Mouse (Mus musculus): ENCODE measurements around the gene Duoxa2. TPM values are rescaled to one million over a fixed set of nuclear protein-coding genes. Genes with fewer than 3 reads are reported as not detected.
A peak's percentile ranks its signal among the peaks of the same experiment; 100 is the strongest.

The Duoxa2 gene
- polyA plus RNA-seq, 1 experiment: not detected

DNA sequence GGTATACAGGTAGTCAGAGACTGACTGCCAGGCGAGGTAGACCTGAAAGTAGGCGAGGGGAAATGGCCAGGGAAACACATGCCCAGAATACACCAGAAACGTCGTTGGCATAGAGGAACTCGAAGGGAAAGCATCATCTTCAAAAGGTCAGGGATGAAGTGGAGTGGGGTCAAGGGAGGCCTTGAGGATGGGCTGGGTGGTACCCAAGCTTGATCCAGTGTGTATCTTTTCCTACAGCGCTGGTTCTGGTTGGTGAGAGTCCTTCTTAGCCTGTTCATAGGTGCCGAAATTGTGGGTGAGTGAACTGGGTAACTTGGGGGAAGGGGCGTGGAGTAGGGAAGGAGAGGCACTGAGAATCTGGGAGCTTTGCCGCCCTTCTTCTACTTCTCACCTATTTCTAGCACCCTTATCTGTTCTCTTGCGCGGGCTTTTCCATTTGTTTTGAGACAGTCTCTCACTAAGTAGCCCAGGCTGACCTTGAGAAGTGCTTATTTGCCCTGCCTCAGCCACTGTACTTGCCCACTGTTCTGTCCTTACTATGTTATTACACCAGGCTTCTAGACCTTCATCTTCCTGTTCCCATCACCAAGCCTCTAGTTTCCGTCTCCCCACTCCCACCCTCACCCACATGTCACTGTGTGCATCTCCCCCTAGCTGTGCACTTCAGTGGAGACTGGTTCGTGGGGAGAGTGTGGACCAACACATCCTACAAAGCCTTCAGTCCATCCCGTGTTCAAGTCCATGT is 1.4 kb downstream of the Duoxa2 start:
- no peaks in the 10 kb centered on the region for H3K4me1 ChIP-seq (ENCODE audit: control insufficient read depth, insufficient read depth, low read length)
- TF ChIP-seq POLR2A (IDR thresholded peaks at IDR 0.05; ENCODE audit: insufficient read depth, low read length) (no peak), CTCF (IDR thresholded peaks at IDR 0.05; ENCODE audit: low read depth, low read length) (no peak), EP300 (IDR thresholded peaks at IDR 0.05; ENCODE audit: insufficient read depth, low read depth, low read length) (no peak)
- H3K36me3 ChIP-seq (ENCODE audit: control insufficient read depth, insufficient read depth, low read length, poor library complexity, severe bottlenecking): no peaks in the 10 kb centered on the region
- no peak overlapping the region for H3K4me3 ChIP-seq (ENCODE audit: low read depth, low read length)
- no peaks in the 10 kb centered on the region for H3K9me3 ChIP-seq (replicated peaks; ENCODE audit: control insufficient read depth, insufficient read depth, low read length, poor library complexity, severe bottlenecking)
- H3K27me3 ChIP-seq (ENCODE audit: control insufficient read depth, insufficient read depth, low read length, poor library complexity, severe bottlenecking): peaks cover 23% of the 10 kb centered on the region
- H3K9ac ChIP-seq (ENCODE audit: low read depth, poor library complexity, severe bottlenecking): no peak overlapping the region
- H3K27ac ChIP-seq (ENCODE audit: insufficient read depth, low read length): no peak overlapping the region

DNA sequence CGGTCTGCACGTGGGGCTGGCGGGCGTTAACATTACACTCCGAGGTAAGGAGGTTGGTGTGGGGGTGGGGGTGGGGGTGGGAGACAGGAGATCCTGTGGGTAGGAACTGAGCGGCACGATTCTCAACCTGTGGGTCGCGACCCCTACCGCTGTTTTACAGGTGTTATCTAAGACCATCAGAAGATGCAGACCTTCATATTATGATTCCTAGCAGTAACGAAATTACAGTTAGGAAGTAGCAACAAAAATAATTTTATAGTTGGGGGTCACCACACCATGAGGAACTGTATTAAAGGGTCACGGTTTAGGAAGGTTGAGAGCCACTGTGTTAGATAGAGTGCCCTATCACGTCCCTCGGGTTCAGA is 1.9 kb downstream of the Duoxa2 start:
- Histone ChIP-seq H3K4me3 (ENCODE audit: low read depth, low read length) (no peak overlapping the region), H3K4me1 (ENCODE audit: control insufficient read depth, insufficient read depth, low read length) (no peaks in the 10 kb centered on the region)

DNA sequence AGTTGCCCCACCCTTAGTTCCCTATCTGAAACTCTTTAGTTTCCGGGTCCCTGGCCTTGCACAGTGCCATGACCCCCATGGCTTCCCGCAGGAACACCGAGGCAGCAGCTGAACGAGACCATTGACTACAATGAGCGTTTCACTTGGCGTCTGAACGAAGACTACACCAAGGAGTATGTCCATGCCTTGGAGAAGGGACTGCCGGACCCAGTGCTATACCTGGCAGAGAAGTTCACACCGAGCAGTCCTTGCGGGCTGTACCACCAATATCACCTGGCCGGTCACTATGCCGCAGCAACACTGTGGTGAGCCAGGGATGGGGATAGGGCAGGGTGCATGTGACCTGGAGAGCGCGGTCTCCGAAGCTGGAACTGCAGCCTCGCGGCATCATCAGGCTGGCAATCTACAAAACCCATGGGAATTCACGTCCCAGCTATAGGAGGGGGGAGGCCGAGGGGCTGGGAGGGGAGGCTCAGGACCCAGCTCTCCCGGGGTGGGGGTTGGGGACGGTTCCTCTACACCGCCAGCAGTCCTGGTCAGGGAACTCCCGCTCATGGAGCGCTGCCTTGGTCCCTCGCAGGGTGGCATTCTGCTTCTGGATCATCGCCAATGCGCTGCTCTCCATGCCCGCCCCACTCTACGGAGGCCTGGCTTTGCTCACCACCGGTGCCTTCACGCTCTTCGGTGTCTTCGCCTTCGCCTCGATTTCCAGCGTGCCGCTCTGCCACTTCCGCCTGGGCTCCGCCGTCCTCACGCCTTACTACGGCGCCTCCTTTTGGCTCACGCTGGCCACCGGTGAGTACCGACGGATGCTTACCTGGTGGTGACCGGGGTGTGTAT is 2.6 kb downstream of the Duoxa2 start:
- Histone ChIP-seq H3K9ac (ENCODE audit: low read depth, poor library complexity, severe bottlenecking) (no peak overlapping the region), H3K9me3 (replicated peaks; ENCODE audit: control insufficient read depth, insufficient read depth, low read length, poor library complexity, severe bottlenecking) (no peaks in the 10 kb centered on the region), H3K27ac (ENCODE audit: insufficient read depth, low read length) (no peak overlapping the region), H3K36me3 (ENCODE audit: control insufficient read depth, insufficient read depth, low read length, poor library complexity, severe bottlenecking) (no peaks in the 10 kb centered on the region), H3K27me3 (ENCODE audit: control insufficient read depth, insufficient read depth, low read length, poor library complexity, severe bottlenecking) (peaks cover 23% of the 10 kb centered on the region), H3K4me1 (ENCODE audit: control insufficient read depth, insufficient read depth, low read length) (no peaks in the 10 kb centered on the region), H3K4me3 (ENCODE audit: low read depth, low read length) (peak overlapping the region; percentile 41)
- TF ChIP-seq EP300 (IDR thresholded peaks at IDR 0.05; ENCODE audit: insufficient read depth, low read depth, low read length): no peak
- no peak for TF ChIP-seq CTCF (IDR thresholded peaks at IDR 0.05; ENCODE audit: low read depth, low read length)
- no peak for TF ChIP-seq POLR2A (IDR thresholded peaks at IDR 0.05; ENCODE audit: insufficient read depth, low read length)

More for the DNA sequence above, 1.9 kb downstream of the Duoxa2 start:
- Histone ChIP-seq H3K9me3 (replicated peaks; ENCODE audit: control insufficient read depth, insufficient read depth, low read length, poor library complexity, severe bottlenecking) (no peaks in the 10 kb centered on the region), H3K9ac (ENCODE audit: low read depth, poor library complexity, severe bottlenecking) (no peak overlapping the region), H3K36me3 (ENCODE audit: control insufficient read depth, insufficient read depth, low read length, poor library complexity, severe bottlenecking) (no peaks in the 10 kb centered on the region), H3K27ac (ENCODE audit: insufficient read depth, low read length) (no peak overlapping the region), H3K27me3 (ENCODE audit: control insufficient read depth, insufficient read depth, low read length, poor library complexity, severe bottlenecking) (peaks cover 23% of the 10 kb centered on the region)
- TF ChIP-seq EP300 (IDR thresholded peaks at IDR 0.05; ENCODE audit: insufficient read depth, low read depth, low read length): no peak
- no peak for TF ChIP-seq POLR2A (IDR thresholded peaks at IDR 0.05; ENCODE audit: insufficient read depth, low read length)
- no peak for TF ChIP-seq CTCF (IDR thresholded peaks at IDR 0.05; ENCODE audit: low read depth, low read length)

DNA sequence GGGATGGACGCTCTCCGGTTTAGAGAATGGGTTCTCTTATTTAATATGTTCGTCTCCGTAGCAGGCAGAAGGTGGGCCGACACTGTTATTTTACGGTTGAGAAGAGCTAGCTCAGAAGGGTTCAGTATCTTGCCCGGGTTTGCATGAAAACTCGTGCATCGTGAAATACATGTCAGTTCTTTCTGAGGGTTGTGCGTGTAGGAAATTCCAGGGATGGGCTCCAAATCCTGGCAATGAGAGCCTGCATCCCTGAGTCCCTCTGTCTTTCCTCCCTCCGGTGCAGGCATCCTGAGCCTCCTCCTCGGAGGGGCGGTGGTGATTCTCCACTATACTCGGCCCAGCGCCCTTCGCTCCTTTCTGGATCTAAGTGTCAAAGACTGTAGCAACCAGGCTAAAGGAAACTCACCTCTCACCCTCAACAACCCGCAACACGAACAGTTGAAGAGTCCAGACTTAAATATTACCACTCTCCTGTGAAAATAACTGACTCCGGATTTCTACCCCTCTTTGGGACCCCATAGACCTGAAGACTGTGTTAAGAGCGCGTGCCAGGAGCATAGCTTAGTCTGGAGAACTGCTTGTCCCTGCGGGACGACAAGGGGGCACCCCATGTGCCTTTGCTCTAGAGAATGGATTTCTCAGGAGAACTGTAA is 3.3 kb downstream of the Duoxa2 start:
- H3K9me3 ChIP-seq (replicated peaks; ENCODE audit: control insufficient read depth, insufficient read depth, low read length, poor library complexity, severe bottlenecking): no peaks in the 10 kb centered on the region
- no peaks in the 10 kb centered on the region for H3K36me3 ChIP-seq (ENCODE audit: control insufficient read depth, insufficient read depth, low read length, poor library complexity, severe bottlenecking)
- no peak overlapping the region for H3K9ac ChIP-seq (ENCODE audit: low read depth, poor library complexity, severe bottlenecking)
- H3K4me1 ChIP-seq (ENCODE audit: control insufficient read depth, insufficient read depth, low read length): no peaks in the 10 kb centered on the region
- peak overlapping the region; percentile 41; the same call in 1 of the 2 replicates for H3K4me3 ChIP-seq (ENCODE audit: low read depth, low read length)
- H3K27me3 ChIP-seq (ENCODE audit: control insufficient read depth, insufficient read depth, low read length, poor library complexity, severe bottlenecking): peaks cover 20% of the 10 kb centered on the region
- H3K27ac ChIP-seq (ENCODE audit: insufficient read depth, low read length): no peak overlapping the region
- TF ChIP-seq EP300 (IDR thresholded peaks at IDR 0.05; ENCODE audit: insufficient read depth, low read depth, low read length) (no peak), CTCF (IDR thresholded peaks at IDR 0.05; ENCODE audit: low read depth, low read length) (no peak), POLR2A (IDR thresholded peaks at IDR 0.05; ENCODE audit: insufficient read depth, low read length) (no peak)

DNA sequence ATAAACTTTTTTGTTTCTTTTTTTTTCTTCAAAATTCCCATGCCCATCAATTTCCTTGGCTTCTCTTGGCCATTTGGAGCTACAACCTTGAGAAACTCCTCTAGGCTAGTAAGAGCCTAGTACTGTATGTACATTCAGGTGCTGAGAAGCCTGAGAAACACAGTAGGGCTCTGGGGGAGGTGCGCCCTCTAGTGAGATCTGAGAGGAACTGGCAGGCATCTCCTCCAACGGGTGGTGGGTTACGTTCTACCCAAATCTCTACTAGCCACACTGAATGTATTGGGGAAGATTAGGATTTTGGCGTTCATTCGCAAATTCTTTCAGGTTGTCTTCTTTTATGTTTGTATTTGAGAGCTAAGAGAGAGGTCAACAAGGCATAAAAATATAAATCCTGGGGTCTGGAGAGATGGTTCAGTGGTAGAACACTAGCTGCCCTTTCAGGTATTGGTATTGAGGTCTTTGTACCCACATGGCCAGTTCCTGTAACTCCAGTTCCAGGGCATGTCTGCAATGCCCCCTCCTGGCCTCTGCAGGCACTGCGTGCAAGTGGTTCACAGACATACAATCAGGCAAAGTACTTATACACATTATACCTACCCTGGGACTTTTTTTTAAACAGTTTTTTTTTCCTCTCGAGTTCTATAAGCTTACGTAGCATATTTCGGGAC is 4.0 kb downstream of the Duoxa2 start:
- TF ChIP-seq EP300 (IDR thresholded peaks at IDR 0.05; ENCODE audit: insufficient read depth, low read depth, low read length) (no peak), CTCF (IDR thresholded peaks at IDR 0.05; ENCODE audit: low read depth, low read length) (peak; percentile 82)
- Histone ChIP-seq H3K27ac (ENCODE audit: insufficient read depth, low read length) (no peak overlapping the region), H3K4me1 (ENCODE audit: control insufficient read depth, insufficient read depth, low read length) (no peaks in the 10 kb centered on the region), H3K36me3 (ENCODE audit: control insufficient read depth, insufficient read depth, low read length, poor library complexity, severe bottlenecking) (no peaks in the 10 kb centered on the region), H3K9ac (ENCODE audit: low read depth, poor library complexity, severe bottlenecking) (no peak overlapping the region), H3K4me3 (ENCODE audit: low read depth, low read length) (no peak overlapping the region), H3K9me3 (replicated peaks; ENCODE audit: control insufficient read depth, insufficient read depth, low read length, poor library complexity, severe bottlenecking) (no peaks in the 10 kb centered on the region), H3K27me3 (ENCODE audit: control insufficient read depth, insufficient read depth, low read length, poor library complexity, severe bottlenecking) (peaks cover 18% of the 10 kb centered on the region)

Measured in ES-Bruce4 (cell line).